Mouse (Mus musculus): ENCODE measurements around the gene Kif6. TPM values are rescaled to one million over a fixed set of nuclear protein-coding genes. Genes with fewer than 3 reads are reported as not detected.

Kif6 gene
- polyA plus RNA-seq, 1 experiment from 2014 or later = 1.9 TPM

- Histone ChIP-seq H3K27me3 (ENCODE audit: control insufficient read depth, insufficient read depth, low read length) (peaks cover 25% of the 10 kb centered on the region; the same call in 1 of the 2 replicates), H3K36me3 (ENCODE audit: control insufficient read depth, insufficient read depth, low read length) (no peaks in the 10 kb centered on the region), H3K4me1 (ENCODE audit: control insufficient read depth in 2 of 2, insufficient read depth in 2 of 2, low read length in 2 of 2) (peaks cover 11 to 13% of the 10 kb centered on the region in 2 experiments), H3K9me3 (ENCODE audit: control insufficient read depth, low read length) (0 out of 2 replicates have a peak, but pooled peaks cover 4% of the 10 kb centered on the region), H3K9ac (ENCODE audit: low read length) (no peak overlapping the region), H3K27ac (replicated peaks in 1 of 2; ENCODE audit: control insufficient read depth in 1 of 2, insufficient read depth in 1 of 2, low read depth in 2 of 2, low read length in 2 of 2) (no peak overlapping the region), H3K4me2 (ENCODE audit: low read length) (no peak overlapping the region), H3K4me3 (ENCODE audit: control insufficient read depth in 1 of 2, insufficient read depth in 1 of 2, low read depth in 1 of 2, low read length in 2 of 2) (no peak overlapping the region)
- 72% methylated on average over 9 of the region's 9 CpGs for WGBS
- no peak for ATAC-seq (ENCODE audit: insufficient number of reproducible peaks, insufficient read depth, low FRiP score, low read depth)
Measured at GRCm38 (mm10) chr17:49869246-49869645, 254.3 kb downstream of the Kif6 start.

GRCm38 (mm10) chr17:49872305-49872704 is 257.4 kb downstream of the Kif6 start:
- no peak for ATAC-seq (ENCODE audit: insufficient number of reproducible peaks, insufficient read depth, low FRiP score, low read depth)
- Histone ChIP-seq H3K36me3 (ENCODE audit: control insufficient read depth, insufficient read depth, low read length) (no peaks in the 10 kb centered on the region), H3K4me2 (ENCODE audit: low read length) (no peak overlapping the region), H3K4me3 (ENCODE audit: control insufficient read depth in 1 of 2, insufficient read depth in 1 of 2, low read depth in 1 of 2, low read length in 2 of 2) (no peak overlapping the region), H3K27me3 (ENCODE audit: control insufficient read depth, insufficient read depth, low read length) (peaks cover 25% of the 10 kb centered on the region; the same call in 1 of the 2 replicates), H3K4me1 (ENCODE audit: control insufficient read depth in 2 of 2, insufficient read depth in 2 of 2, low read length in 2 of 2) (peaks cover 5 to 6% of the 10 kb centered on the region in 2 experiments), H3K9me3 (ENCODE audit: control insufficient read depth, low read length) (no peaks in the 10 kb centered on the region), H3K27ac (replicated peaks in 1 of 2; ENCODE audit: control insufficient read depth in 1 of 2, insufficient read depth in 1 of 2, low read depth in 2 of 2, low read length in 2 of 2) (no peak overlapping the region), H3K9ac (ENCODE audit: low read length) (no peak overlapping the region)
- 9% methylated on average over 2 of the region's 2 CpGs for WGBS

- Histone ChIP-seq H3K4me3 (ENCODE audit: control insufficient read depth in 1 of 2, insufficient read depth in 1 of 2, low read depth in 1 of 2, low read length in 2 of 2) (no peak overlapping the region), H3K36me3 (ENCODE audit: control insufficient read depth, insufficient read depth, low read length) (no peaks in the 10 kb centered on the region), H3K9me3 (ENCODE audit: control insufficient read depth, low read length) (no peaks in the 10 kb centered on the region), H3K9ac (ENCODE audit: low read length) (no peak overlapping the region), H3K27ac (replicated peaks in 1 of 2; ENCODE audit: control insufficient read depth in 1 of 2, insufficient read depth in 1 of 2, low read depth in 2 of 2, low read length in 2 of 2) (no peak overlapping the region), H3K4me1 (ENCODE audit: control insufficient read depth in 2 of 2, insufficient read depth in 2 of 2, low read length in 2 of 2) (0 out of 4 replicates have a peak, but pooled peaks cover 0 to 2% of the 10 kb centered on the region in 2 experiments), H3K27me3 (ENCODE audit: control insufficient read depth, insufficient read depth, low read length) (0 out of 2 replicates have a peak, but pooled peaks cover 20% of the 10 kb centered on the region), H3K4me2 (ENCODE audit: low read length) (no peak overlapping the region)
- ATAC-seq (ENCODE audit: insufficient number of reproducible peaks, insufficient read depth, low FRiP score, low read depth) = no peak
- WGBS = 75% methylated on average over 5 of the region's 5 CpGs
Measured at GRCm38 (mm10) chr17:49874746-49875145, 259.8 kb downstream of the Kif6 start.

GRCm38 (mm10) chr17:49875401-49875800 is 260.5 kb downstream of the Kif6 start:
- no peak for ATAC-seq (ENCODE audit: insufficient number of reproducible peaks, insufficient read depth, low FRiP score, low read depth)
- Histone ChIP-seq H3K9ac (ENCODE audit: low read length) (no peak overlapping the region), H3K27me3 (ENCODE audit: control insufficient read depth, insufficient read depth, low read length) (0 out of 2 replicates have a peak, but pooled peaks cover 17% of the 10 kb centered on the region), H3K4me1 (ENCODE audit: control insufficient read depth in 2 of 2, insufficient read depth in 2 of 2, low read length in 2 of 2) (0 out of 4 replicates have a peak, but pooled peaks cover 0 to 2% of the 10 kb centered on the region in 2 experiments), H3K36me3 (ENCODE audit: control insufficient read depth, insufficient read depth, low read length) (no peaks in the 10 kb centered on the region), H3K9me3 (ENCODE audit: control insufficient read depth, low read length) (no peaks in the 10 kb centered on the region), H3K27ac (replicated peaks in 1 of 2; ENCODE audit: control insufficient read depth in 1 of 2, insufficient read depth in 1 of 2, low read depth in 2 of 2, low read length in 2 of 2) (no peak overlapping the region), H3K4me2 (ENCODE audit: low read length) (no peak overlapping the region), H3K4me3 (ENCODE audit: control insufficient read depth in 1 of 2, insufficient read depth in 1 of 2, low read depth in 1 of 2, low read length in 2 of 2) (no peak overlapping the region)
- WGBS = 65% methylated on average over 6 of the region's 6 CpGs

- Histone ChIP-seq H3K27me3 (ENCODE audit: control insufficient read depth, insufficient read depth, low read length) (0 out of 2 replicates have a peak, but pooled peaks cover 13% of the 10 kb centered on the region), H3K9ac (ENCODE audit: low read length) (no peak overlapping the region), H3K9me3 (ENCODE audit: control insufficient read depth, low read length) (no peaks in the 10 kb centered on the region), H3K36me3 (ENCODE audit: control insufficient read depth, insufficient read depth, low read length) (no peaks in the 10 kb centered on the region), H3K4me2 (ENCODE audit: low read length) (no peak overlapping the region), H3K4me1 (ENCODE audit: control insufficient read depth in 2 of 2, insufficient read depth in 2 of 2, low read length in 2 of 2) (0 out of 4 replicates have a peak, but pooled peaks cover 0 to 2% of the 10 kb centered on the region in 2 experiments), H3K27ac (replicated peaks in 1 of 2; ENCODE audit: control insufficient read depth in 1 of 2, insufficient read depth in 1 of 2, low read depth in 2 of 2, low read length in 2 of 2) (no peak overlapping the region), H3K4me3 (ENCODE audit: control insufficient read depth in 1 of 2, insufficient read depth in 1 of 2, low read depth in 1 of 2, low read length in 2 of 2) (no peak overlapping the region)
- ATAC-seq (ENCODE audit: insufficient number of reproducible peaks, insufficient read depth, low FRiP score, low read depth) = no peak
- 57% methylated on average over 15 of the region's 15 CpGs for WGBS
Measured at GRCm38 (mm10) chr17:49875939-49876651, 261.2 kb downstream of the Kif6 start.

GRCm38 (mm10) chr17:49880919-49881744 is 266.2 kb downstream of the Kif6 start:
- Histone ChIP-seq H3K4me2 (ENCODE audit: low read length) (no peak overlapping the region), H3K4me1 (ENCODE audit: control insufficient read depth in 2 of 2, insufficient read depth in 2 of 2, low read length in 2 of 2) (peaks cover 9% of the 10 kb centered on the region in 2 experiments), H3K27me3 (ENCODE audit: control insufficient read depth, insufficient read depth, low read length) (no peaks in the 10 kb centered on the region), H3K9me3 (ENCODE audit: control insufficient read depth, low read length) (peaks cover 3% of the 10 kb centered on the region; the same call in 1 of the 2 replicates), H3K4me3 (ENCODE audit: control insufficient read depth in 1 of 2, insufficient read depth in 1 of 2, low read depth in 1 of 2, low read length in 2 of 2) (no peak overlapping the region), H3K36me3 (ENCODE audit: control insufficient read depth, insufficient read depth, low read length) (no peaks in the 10 kb centered on the region), H3K27ac (replicated peaks in 1 of 2; ENCODE audit: control insufficient read depth in 1 of 2, insufficient read depth in 1 of 2, low read depth in 2 of 2, low read length in 2 of 2) (no peak overlapping the region), H3K9ac (ENCODE audit: low read length) (no peak overlapping the region)
- WGBS = 57% methylated on average over 5 of the region's 5 CpGs
- no peak for ATAC-seq (ENCODE audit: insufficient number of reproducible peaks, insufficient read depth, low FRiP score, low read depth)

GRCm38 (mm10) chr17:49881796-49882195 is 266.9 kb downstream of the Kif6 start:
- 78% methylated on average over 7 of the region's 7 CpGs for WGBS

More at GRCm38 (mm10) chr17:49881796-49882195, 266.9 kb downstream of the Kif6 start:
- Histone ChIP-seq H3K4me2 (ENCODE audit: low read length) (no peak overlapping the region), H3K4me1 (ENCODE audit: control insufficient read depth in 2 of 2, insufficient read depth in 2 of 2, low read length in 2 of 2) (peaks cover 9% of the 10 kb centered on the region in 2 experiments), H3K27ac (replicated peaks in 1 of 2; ENCODE audit: control insufficient read depth in 1 of 2, insufficient read depth in 1 of 2, low read depth in 2 of 2, low read length in 2 of 2) (no peak overlapping the region), H3K27me3 (ENCODE audit: control insufficient read depth, insufficient read depth, low read length) (no peaks in the 10 kb centered on the region), H3K4me3 (ENCODE audit: control insufficient read depth in 1 of 2, insufficient read depth in 1 of 2, low read depth in 1 of 2, low read length in 2 of 2) (no peak overlapping the region), H3K9me3 (ENCODE audit: control insufficient read depth, low read length) (peaks cover 3% of the 10 kb centered on the region; the same call in 1 of the 2 replicates), H3K9ac (ENCODE audit: low read length) (no peak overlapping the region), H3K36me3 (ENCODE audit: control insufficient read depth, insufficient read depth, low read length) (no peaks in the 10 kb centered on the region)
- ATAC-seq (ENCODE audit: insufficient number of reproducible peaks, insufficient read depth, low FRiP score, low read depth) = no peak

All from heart, embryonic 14.5 days (tissue).